Mouse (Mus musculus): Measurements from ENCODE around the gene Bmpr1b. TPM values are rescaled to one million over a fixed set of nuclear protein-coding genes. Genes with fewer than 3 reads are reported as not detected.

Gene Bmpr1b
- polyA plus RNA-seq, 1 experiment from 2014 or later, result 12.0 TPM

GRCm38 (mm10) chr3:141921161-141921560, 248.1 kb downstream of the Bmpr1b start:
- H3K9ac ChIP-seq, result no peak overlapping the region
- ATAC-seq (ENCODE audit: low FRiP score), result no peak
- no peaks in the 10 kb centered on the region for H3K9me3 ChIP-seq
- peaks cover 6% of the 10 kb centered on the region; the same call in 1 of the 2 replicates for H3K4me1 ChIP-seq
- H3K27me3 ChIP-seq, result no peaks in the 10 kb centered on the region
- no peak overlapping the region for H3K4me2 ChIP-seq
- H3K4me3 ChIP-seq (replicated peaks), result no peak overlapping the region
- no peaks in the 10 kb centered on the region for H3K36me3 ChIP-seq (replicated peaks)
- H3K27ac ChIP-seq, result no peak overlapping the region
- WGBS, result 52% methylated on average over 4 of the region's 4 CpGs

GRCm38 (mm10) chr3:141919661-141920060, 249.6 kb downstream of the Bmpr1b start:
- 22% methylated on average over 3 of the region's 3 CpGs for WGBS
- Histone ChIP-seq H3K4me2 (no peak overlapping the region), H3K9ac (no peak overlapping the region), H3K4me1 (peaks cover 6% of the 10 kb centered on the region; the same call in 1 of the 2 replicates), H3K9me3 (no peaks in the 10 kb centered on the region), H3K4me3 (replicated peaks) (no peak overlapping the region), H3K27ac (no peak overlapping the region), H3K36me3 (replicated peaks) (no peaks in the 10 kb centered on the region), H3K27me3 (no peaks in the 10 kb centered on the region)
- no peak for ATAC-seq (ENCODE audit: low FRiP score)

- H3K4me1 ChIP-seq, result peaks cover 6% of the 10 kb centered on the region; the same call in 1 of the 2 replicates
- H3K9ac ChIP-seq, result no peak overlapping the region
- ATAC-seq (ENCODE audit: low FRiP score), result no peak
- H3K9me3 ChIP-seq, result no peaks in the 10 kb centered on the region
- H3K36me3 ChIP-seq (replicated peaks), result no peaks in the 10 kb centered on the region
- no peak overlapping the region for H3K4me2 ChIP-seq
- WGBS, result 81% methylated on average over 4 of the region's 4 CpGs
- H3K27ac ChIP-seq, result no peak overlapping the region
- H3K27me3 ChIP-seq, result no peaks in the 10 kb centered on the region
- H3K4me3 ChIP-seq (replicated peaks), result no peak overlapping the region
Measured at GRCm38 (mm10) chr3:141917166-141917565, 252.1 kb downstream of the Bmpr1b start.

- H3K27ac ChIP-seq, result no peak overlapping the region
- H3K4me3 ChIP-seq (replicated peaks), result no peak overlapping the region
- no peak overlapping the region for H3K9ac ChIP-seq
- H3K36me3 ChIP-seq (replicated peaks), result no peaks in the 10 kb centered on the region
- H3K4me2 ChIP-seq, result no peak overlapping the region
- 86% methylated on average over 3 of the region's 3 CpGs for WGBS
- no peak for ATAC-seq (ENCODE audit: low FRiP score)
- H3K4me1 ChIP-seq, result peaks cover 6% of the 10 kb centered on the region; the same call in 1 of the 2 replicates
- no peaks in the 10 kb centered on the region for H3K27me3 ChIP-seq
- no peaks in the 10 kb centered on the region for H3K9me3 ChIP-seq
Measured at GRCm38 (mm10) chr3:141915995-141916394, 253.2 kb downstream of the Bmpr1b start.

GRCm38 (mm10) chr3:141914588-141914987, 254.6 kb downstream of the Bmpr1b start:
- no peak overlapping the region for H3K4me3 ChIP-seq (replicated peaks)
- H3K27me3 ChIP-seq, result no peaks in the 10 kb centered on the region
- no peaks in the 10 kb centered on the region for H3K9me3 ChIP-seq
- 87% methylated on average over 3 of the region's 3 CpGs for WGBS
- no peaks in the 10 kb centered on the region for H3K36me3 ChIP-seq (replicated peaks)
- no peak overlapping the region for H3K27ac ChIP-seq
- H3K4me2 ChIP-seq, result no peak overlapping the region
- H3K9ac ChIP-seq, result no peak overlapping the region
- ATAC-seq (ENCODE audit: low FRiP score), result no peak
- H3K4me1 ChIP-seq, result peaks cover under 1% of the 10 kb centered on the region; the same call in 1 of the 2 replicates

- Histone ChIP-seq H3K27me3 (no peaks in the 10 kb centered on the region), H3K4me2 (no peak overlapping the region), H3K4me1 (peaks cover 16% of the 10 kb centered on the region), H3K9me3 (no peaks in the 10 kb centered on the region), H3K27ac (no peak overlapping the region), H3K4me3 (replicated peaks) (no peak overlapping the region), H3K9ac (no peak overlapping the region), H3K36me3 (replicated peaks) (no peaks in the 10 kb centered on the region)
- no peak for ATAC-seq (ENCODE audit: low FRiP score)
- WGBS, result 95% methylated on average over 2 of the region's 2 CpGs
Measured at GRCm38 (mm10) chr3:141909136-141909535, 260.1 kb downstream of the Bmpr1b start.

- 29% methylated on average over 6 of the region's 6 CpGs for WGBS
- no peak for ATAC-seq (ENCODE audit: low FRiP score)
- H3K27me3 ChIP-seq, result no peaks in the 10 kb centered on the region
- peaks cover 16% of the 10 kb centered on the region for H3K4me1 ChIP-seq
- no peak overlapping the region for H3K4me3 ChIP-seq (replicated peaks)
- no peak overlapping the region for H3K9ac ChIP-seq
- no peaks in the 10 kb centered on the region for H3K9me3 ChIP-seq
- no peak overlapping the region; the same call in 1 of the 2 replicates for H3K4me2 ChIP-seq
- H3K27ac ChIP-seq, result peak overlapping the region; percentile 26; the same call in 1 of the 2 replicates
- H3K36me3 ChIP-seq (replicated peaks), result no peaks in the 10 kb centered on the region
Measured at GRCm38 (mm10) chr3:141905903-141906623, 263.2 kb downstream of the Bmpr1b start.

GRCm38 (mm10) chr3:141900361-141900760, 268.9 kb downstream of the Bmpr1b start:
- Histone ChIP-seq H3K4me2 (no peak overlapping the region), H3K36me3 (replicated peaks) (no peaks in the 10 kb centered on the region), H3K9me3 (0 out of 2 replicates have a peak, but pooled peaks cover 3% of the 10 kb centered on the region), H3K9ac (no peak overlapping the region), H3K27me3 (no peaks in the 10 kb centered on the region), H3K27ac (no peak overlapping the region), H3K4me1 (peaks cover 17% of the 10 kb centered on the region), H3K4me3 (replicated peaks) (no peak overlapping the region)
- ATAC-seq (ENCODE audit: low FRiP score), result no peak
- WGBS, result 95% methylated on average over 3 of the region's 3 CpGs

GRCm38 (mm10) chr3:141899521-141899920, 269.7 kb downstream of the Bmpr1b start:
- 89% methylated on average over 2 of the region's 2 CpGs for WGBS

GRCm38 (mm10) chr3:141897698-141898097, 271.5 kb downstream of the Bmpr1b start:
- 86% methylated on average over 4 of the region's 4 CpGs for WGBS

More at GRCm38 (mm10) chr3:141899521-141899920, 269.7 kb downstream of the Bmpr1b start:
- no peak overlapping the region for H3K4me2 ChIP-seq
- no peak overlapping the region for H3K27ac ChIP-seq
- 0 out of 2 replicates have a peak, but pooled peaks cover 3% of the 10 kb centered on the region for H3K9me3 ChIP-seq
- H3K36me3 ChIP-seq (replicated peaks), result no peaks in the 10 kb centered on the region
- ATAC-seq (ENCODE audit: low FRiP score), result no peak
- no peak overlapping the region for H3K4me3 ChIP-seq (replicated peaks)
- H3K27me3 ChIP-seq, result no peaks in the 10 kb centered on the region
- H3K9ac ChIP-seq, result no peak overlapping the region
- peaks cover 15% of the 10 kb centered on the region for H3K4me1 ChIP-seq

GRCm38 (mm10) chr3:141896870-141897554, 272.2 kb downstream of the Bmpr1b start:
- Histone ChIP-seq H3K4me2 (no peak overlapping the region), H3K27ac (no peak overlapping the region), H3K9ac (no peak overlapping the region), H3K27me3 (no peaks in the 10 kb centered on the region), H3K9me3 (0 out of 2 replicates have a peak, but pooled peaks cover 3% of the 10 kb centered on the region), H3K4me1 (peaks cover 15% of the 10 kb centered on the region), H3K36me3 (replicated peaks) (no peaks in the 10 kb centered on the region), H3K4me3 (replicated peaks) (no peak overlapping the region)
- peak; percentile 58; the same call in 1 of the 2 replicates for ATAC-seq (ENCODE audit: low FRiP score)
- 7% methylated on average over 4 of the region's 4 CpGs for WGBS

More at GRCm38 (mm10) chr3:141897698-141898097, 271.5 kb downstream of the Bmpr1b start:
- no peak overlapping the region for H3K4me3 ChIP-seq (replicated peaks)
- no peak overlapping the region for H3K27ac ChIP-seq
- H3K9ac ChIP-seq, result no peak overlapping the region
- H3K4me2 ChIP-seq, result no peak overlapping the region
- no peaks in the 10 kb centered on the region for H3K36me3 ChIP-seq (replicated peaks)
- ATAC-seq (ENCODE audit: low FRiP score), result no peak
- H3K27me3 ChIP-seq, result no peaks in the 10 kb centered on the region
- H3K9me3 ChIP-seq, result 0 out of 2 replicates have a peak, but pooled peaks cover 3% of the 10 kb centered on the region
- H3K4me1 ChIP-seq, result peaks cover 15% of the 10 kb centered on the region

- no peak overlapping the region for H3K4me3 ChIP-seq (replicated peaks)
- ATAC-seq (ENCODE audit: low FRiP score), result no peak
- no peaks in the 10 kb centered on the region for H3K36me3 ChIP-seq (replicated peaks)
- H3K4me1 ChIP-seq, result peaks cover 15% of the 10 kb centered on the region
- H3K9ac ChIP-seq, result no peak overlapping the region
- H3K27me3 ChIP-seq, result no peaks in the 10 kb centered on the region
- H3K9me3 ChIP-seq, result no peaks in the 10 kb centered on the region
- 64% methylated on average over 5 of the region's 5 CpGs for WGBS
- H3K4me2 ChIP-seq, result no peak overlapping the region
- H3K27ac ChIP-seq, result no peak overlapping the region
Measured at GRCm38 (mm10) chr3:141895096-141895495, 274.1 kb downstream of the Bmpr1b start.

Measured in forebrain, embryonic 12.5 days (tissue).